Mouse (Mus musculus): ENCODE measurements around the gene Mettl8.

Gene Mettl8

DNA sequence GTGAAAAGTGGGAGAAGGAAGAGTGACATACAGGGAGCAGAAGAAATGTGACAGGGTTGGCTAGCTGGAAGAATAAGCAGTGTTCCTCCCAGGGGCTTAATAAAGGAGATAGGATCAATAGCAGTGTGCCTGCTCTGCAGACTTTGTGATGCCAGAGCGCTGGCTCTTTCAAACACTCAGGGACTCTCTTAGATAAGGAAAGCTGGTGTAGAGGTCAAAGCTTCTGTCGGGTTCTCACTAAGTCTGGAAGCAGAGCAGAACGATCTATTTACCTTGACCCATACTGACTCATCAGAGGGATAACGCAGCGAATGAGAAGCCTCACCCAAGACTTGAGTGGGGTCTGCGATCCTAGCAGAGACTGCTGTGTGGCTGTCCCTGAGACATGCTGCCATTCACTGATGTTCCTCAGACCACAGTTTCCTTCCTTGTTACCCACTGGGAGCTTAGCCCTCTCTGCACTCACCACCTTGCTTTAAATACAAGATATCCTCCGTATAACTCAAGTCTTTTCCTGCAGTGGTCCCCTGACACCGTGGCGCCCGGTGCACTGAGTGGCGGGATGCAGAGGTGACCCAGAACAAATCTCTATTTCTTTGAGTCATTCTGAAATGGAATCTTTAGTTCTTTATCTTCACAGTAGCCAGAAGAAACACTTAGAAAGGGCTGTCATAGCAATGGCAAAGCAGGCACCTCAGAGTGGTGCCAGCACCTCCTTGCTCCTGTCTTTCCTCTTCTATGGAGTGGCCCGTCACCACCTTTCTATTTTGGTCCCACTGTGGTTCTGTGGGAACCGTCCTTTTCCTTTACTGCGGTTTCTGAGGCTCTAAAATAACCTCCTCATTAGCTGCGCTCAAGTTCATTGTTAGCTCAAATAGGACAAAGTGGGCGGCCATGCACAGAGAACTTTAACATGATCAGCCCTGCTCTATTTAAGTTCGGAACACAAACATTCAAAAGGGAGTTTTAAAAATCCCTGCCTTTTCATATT is 65.9 kb downstream of the Mettl8 start:
- DNase-seq (ENCODE audit: low read depth, low spot score): no peak

DNA sequence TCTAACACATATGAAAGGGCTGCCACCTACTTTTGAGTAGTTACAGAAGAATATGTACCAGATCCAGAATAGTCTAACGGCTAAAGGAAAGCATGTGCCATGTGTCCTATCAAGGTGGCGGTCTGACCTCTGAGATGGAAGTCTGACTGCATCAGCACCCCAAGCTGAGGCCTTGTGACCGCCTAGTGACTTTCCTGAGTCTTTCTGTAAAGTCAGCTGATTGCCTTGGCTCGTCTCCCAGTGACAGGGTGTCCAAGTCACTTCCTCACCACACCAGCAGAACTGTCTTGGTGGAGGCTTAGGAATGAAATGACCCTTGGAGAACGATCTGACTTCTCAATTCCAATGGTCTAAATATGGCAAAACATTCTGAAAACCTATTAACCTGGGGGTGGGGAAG is 77.1 kb downstream of the Mettl8 start:
- DNase-seq (ENCODE audit: low read depth, low spot score): no peak

- DNase-seq (ENCODE audit: low read depth, low spot score): no peak
These were observed 80.6 kb downstream of the Mettl8 start for GRCm38 (mm10) chr2:70974769-70975168.

GRCm38 (mm10) chr2:70972795-70973518 is 82.4 kb downstream of the Mettl8 start:
- DNase-seq (ENCODE audit: low read depth, low spot score): no peak

DNA sequence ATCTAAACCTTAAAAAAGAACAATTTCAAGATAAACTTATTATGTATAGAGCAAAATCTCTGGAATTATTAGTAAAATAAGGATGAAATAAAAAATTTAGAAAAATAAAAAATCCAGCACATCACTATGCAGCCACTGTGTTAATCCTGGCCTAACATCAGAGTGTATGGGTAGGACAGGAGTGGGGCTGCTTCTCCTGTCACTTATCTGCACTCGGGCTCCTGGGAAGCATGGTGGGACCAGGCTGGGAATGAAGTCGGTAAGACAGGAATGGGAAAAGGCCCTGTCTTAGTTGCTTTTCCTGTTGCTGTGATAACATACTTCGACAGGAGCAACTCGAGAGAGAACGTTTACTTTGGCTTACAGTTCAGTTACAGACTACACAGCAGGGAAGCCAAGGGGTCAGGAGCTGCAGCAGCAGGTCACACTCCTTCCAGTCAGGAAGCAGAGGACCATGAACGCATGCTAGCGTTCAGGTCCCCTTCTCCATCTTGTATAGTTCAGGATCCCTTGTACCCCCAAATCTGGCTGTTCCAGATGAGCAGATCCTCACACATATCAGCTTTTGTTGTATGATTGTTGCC is 85.1 kb downstream of the Mettl8 start:
- DNase-seq (ENCODE audit: low read depth, low spot score): no peak

DNA sequence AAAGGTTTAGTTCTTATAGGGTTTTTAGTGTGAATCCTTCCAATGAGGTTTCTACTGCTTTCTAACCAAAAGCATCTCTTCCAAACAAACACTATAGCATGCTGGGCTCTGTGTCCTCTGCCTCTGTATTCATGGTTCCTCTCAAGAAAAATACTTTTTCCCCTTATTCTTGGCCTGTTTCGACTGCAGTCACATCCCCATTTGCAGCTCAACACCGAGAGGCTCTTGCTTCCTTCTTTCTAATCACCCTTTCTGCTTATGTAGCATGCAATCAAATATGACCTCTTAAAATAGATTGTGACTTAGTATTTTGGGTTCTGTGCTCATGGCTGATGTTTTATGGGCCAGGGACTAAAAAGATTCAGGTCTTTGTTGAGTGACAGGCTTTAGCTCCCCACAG is 87.1 kb downstream of the Mettl8 start:
- DNase-seq (ENCODE audit: low read depth, low spot score): no peak

DNA sequence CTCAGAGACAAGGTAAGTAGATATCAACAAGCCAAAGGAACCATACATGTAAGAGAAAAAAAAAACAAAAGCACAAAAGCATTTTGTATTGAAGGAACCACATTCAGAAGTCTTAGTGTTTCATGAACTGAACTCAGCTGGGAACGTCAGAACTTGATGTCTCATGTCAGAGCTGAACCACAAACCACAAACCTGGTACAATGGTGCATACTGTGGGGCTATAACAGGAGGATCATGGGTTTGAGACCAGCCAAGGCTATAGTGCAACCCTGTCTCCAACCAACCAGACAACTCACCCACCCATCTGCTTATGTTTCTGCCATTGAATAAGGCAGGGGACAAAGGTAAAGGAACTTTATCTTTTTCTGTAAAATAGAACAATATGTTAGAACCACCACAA is 88.2 kb downstream of the Mettl8 start:
- DNase-seq (ENCODE audit: low read depth, low spot score): no peak

DNA sequence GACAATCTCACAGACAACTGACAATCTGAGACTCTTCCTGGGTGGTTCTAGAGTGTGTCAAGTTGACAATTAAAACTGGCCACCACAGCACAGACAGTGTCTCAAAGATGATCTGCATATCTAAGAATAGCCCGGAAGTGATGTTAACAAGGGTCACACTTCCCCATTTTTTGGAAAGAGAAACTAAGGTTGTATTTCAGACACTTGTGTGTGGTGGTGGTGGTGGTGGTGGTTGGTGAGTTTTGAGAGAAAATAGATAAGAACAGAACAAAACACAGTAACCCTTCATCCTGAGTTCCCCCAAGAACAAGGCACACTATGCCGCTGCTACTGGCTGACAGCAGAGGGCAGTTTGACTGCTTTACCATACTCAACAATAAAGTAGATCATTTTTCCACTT is 90.6 kb downstream of the Mettl8 start:
- no peak for DNase-seq (ENCODE audit: low read depth, low spot score)

GRCm38 (mm10) chr2:70962921-70963320 is 92.5 kb downstream of the Mettl8 start:
- no peak for DNase-seq (ENCODE audit: low read depth, low spot score)

GRCm38 (mm10) chr2:70961086-70961941 is 94.1 kb downstream of the Mettl8 start:
- no peak for DNase-seq (ENCODE audit: low read depth, low spot score)

GRCm38 (mm10) chr2:70960090-70960489 is 95.3 kb downstream of the Mettl8 start:
- no peak for DNase-seq (ENCODE audit: low read depth, low spot score)

DNA sequence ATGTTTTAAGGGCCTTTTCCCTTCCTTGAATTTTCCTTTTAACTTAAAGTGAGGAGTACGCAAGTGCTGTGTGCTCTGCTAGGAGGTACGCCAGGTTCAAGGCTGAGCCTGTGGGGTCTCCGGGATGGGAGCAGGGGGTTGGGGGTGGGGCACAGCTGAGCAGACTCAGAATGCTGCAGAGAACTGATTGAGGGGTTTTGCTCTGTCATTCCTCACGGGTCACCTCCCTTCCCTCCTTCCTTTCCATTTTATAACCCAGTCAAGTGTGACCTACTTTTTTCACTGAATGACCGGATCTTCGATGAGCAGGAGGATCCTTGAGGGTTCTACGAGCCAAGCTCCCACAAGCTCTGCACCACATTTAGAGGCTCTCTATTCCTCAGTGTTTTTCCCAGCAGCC is 96.0 kb downstream of the Mettl8 start:
- no peak for DNase-seq (ENCODE audit: low read depth, low spot score)

GRCm38 (mm10) chr2:70958536-70958935 is 96.8 kb downstream of the Mettl8 start:
- no peak for DNase-seq (ENCODE audit: low read depth, low spot score)

DNA sequence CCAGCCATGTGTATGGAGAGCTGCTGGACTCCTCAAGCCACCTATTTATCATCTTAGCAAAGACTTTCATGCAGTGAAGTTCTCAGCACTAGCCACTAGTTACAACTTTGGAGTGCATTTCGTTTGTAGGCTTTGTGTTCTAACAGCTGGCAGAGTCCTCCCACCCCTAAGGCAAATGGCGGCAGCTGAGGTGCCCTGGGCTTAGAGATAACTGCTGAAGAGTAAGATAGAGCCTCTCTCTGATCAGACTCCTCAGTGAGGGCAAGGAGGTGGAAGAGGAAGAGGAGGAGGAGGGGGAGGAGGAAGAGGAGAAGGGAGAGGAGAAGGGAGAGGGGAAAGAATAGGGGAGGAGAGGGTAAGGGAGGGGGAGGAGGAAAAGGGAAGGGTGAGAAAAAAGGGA is 101.8 kb downstream of the Mettl8 start:
- DNase-seq (ENCODE audit: low read depth, low spot score): no peak

- DNase-seq (ENCODE audit: low read depth, low spot score): no peak
These were observed 103.4 kb downstream of the Mettl8 start for GRCm38 (mm10) chr2:70951944-70952343.

DNA sequence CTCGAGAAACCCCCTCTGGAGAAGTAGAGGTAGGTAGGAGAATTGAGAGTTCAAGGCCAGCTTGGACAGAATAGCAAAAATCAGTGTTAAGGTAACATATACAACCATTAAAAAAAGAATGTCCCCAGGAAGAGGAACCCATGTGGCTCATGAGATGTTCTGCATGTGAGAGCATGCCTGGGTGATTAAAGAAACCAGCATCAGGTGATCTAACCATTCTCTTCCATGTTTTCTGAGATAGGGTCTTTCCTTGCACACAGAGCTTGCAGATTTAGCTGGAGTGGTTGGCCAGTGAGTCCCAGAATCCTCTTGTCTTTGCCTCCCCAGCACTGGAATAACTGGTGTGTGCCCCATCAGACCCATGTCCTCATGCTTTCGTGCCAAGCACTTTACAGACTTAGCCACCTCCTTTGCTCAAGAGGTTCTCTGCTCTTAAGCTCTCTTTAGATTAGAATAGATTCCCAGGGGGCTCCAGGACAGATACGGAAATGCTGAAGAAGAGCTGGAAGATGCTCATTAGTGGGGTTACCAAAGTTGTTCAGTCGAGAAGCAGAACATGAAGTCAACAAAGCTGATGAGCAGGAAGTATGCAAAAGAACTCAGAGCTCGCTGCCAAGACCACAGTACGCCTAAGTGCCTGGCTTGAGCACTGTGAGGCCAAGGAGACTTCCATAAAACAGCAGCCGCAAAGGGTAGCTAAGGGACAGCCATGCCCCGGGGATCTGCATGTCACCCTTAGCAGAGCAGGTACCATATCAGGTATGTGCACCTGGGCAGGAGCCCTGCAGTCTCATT is 110.7 kb downstream of the Mettl8 start:
- no peak for DNase-seq (ENCODE audit: low read depth, low spot score)

DNA sequence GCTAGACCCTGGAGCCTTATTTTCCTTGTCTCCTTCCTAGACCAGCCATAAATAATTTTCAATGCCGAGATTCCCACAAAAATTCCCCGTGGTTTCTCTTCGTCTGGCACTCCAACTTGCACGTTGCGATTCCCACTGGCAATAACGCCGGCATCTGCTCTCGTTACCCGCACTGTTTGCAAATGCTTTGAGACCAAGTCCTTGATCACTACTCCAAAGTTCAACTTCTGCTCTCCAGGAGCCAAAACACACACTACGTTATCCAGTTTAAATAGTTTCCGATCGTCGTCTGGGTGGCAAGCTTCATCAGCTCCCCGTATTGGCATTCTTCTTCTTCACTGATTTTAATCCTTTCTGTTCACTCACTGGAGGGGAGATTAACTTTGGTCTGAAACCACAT is 114.6 kb downstream of the Mettl8 start:
- no peak for DNase-seq (ENCODE audit: low read depth, low spot score)

GRCm38 (mm10) chr2:70938844-70939494 is 116.4 kb downstream of the Mettl8 start:
- peak; percentile 92 for DNase-seq (ENCODE audit: low read depth, low spot score)

DNA sequence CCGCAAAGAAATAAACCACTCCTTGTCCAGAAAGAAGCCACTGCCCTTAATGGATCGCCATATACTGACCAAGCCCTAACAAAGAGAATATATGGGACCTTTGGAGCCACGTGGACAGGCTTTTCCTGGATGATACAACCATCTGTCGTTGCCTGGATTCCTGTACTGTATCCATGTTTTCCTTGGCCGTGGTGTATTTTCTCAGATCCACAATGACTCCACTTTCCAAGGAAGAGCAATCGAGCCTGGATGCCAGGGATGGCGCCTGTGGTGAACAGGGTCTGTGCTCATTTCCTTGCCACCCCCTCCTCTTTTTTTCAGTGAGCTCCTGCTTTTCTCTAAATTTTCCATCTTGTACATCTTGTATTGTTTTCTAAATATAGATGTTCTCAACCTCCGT is 120.6 kb downstream of the Mettl8 start:
- DNase-seq (ENCODE audit: low read depth, low spot score): no peak

GRCm38 (mm10) chr2:70933516-70933915 is 121.9 kb downstream of the Mettl8 start:
- no peak for DNase-seq (ENCODE audit: low read depth, low spot score)

All from R1 (cell line).